Mouse (Mus musculus) left cerebral cortex, postnatal 36 days (tissue): ENCODE results near the gene Eefsec. TPM values are rescaled to one million over a fixed set of nuclear protein-coding genes. Genes with fewer than 3 reads are reported as not detected.
A peak's percentile ranks its signal among the peaks of the same experiment; 100 is the strongest.

Source experiments
- DNase-seq, 2 experiments: peaks; one replicate each; pipeline ENCODE4 v3.0.0; 2021 to 2022; ENCODE audit warnings: low spot score in 2 of 2, mixed read lengths in 1 of 2
- intact Hi-C: fragments of 180-260 bp; cut with DNase I; formaldehyde crosslinking; loops from one replicate; pipeline ENCODE4 v1.15.1; 2025
- total RNA-seq, 2 experiments: library from RNA; stranded (reverse); gene quantifications; 2 replicates each; pipeline ENCODE4 v1.2.3; 2021

Gene Eefsec
- total RNA-seq, result 10 to 100 TPM; 20.8 to 22.2 TPM

DNA sequence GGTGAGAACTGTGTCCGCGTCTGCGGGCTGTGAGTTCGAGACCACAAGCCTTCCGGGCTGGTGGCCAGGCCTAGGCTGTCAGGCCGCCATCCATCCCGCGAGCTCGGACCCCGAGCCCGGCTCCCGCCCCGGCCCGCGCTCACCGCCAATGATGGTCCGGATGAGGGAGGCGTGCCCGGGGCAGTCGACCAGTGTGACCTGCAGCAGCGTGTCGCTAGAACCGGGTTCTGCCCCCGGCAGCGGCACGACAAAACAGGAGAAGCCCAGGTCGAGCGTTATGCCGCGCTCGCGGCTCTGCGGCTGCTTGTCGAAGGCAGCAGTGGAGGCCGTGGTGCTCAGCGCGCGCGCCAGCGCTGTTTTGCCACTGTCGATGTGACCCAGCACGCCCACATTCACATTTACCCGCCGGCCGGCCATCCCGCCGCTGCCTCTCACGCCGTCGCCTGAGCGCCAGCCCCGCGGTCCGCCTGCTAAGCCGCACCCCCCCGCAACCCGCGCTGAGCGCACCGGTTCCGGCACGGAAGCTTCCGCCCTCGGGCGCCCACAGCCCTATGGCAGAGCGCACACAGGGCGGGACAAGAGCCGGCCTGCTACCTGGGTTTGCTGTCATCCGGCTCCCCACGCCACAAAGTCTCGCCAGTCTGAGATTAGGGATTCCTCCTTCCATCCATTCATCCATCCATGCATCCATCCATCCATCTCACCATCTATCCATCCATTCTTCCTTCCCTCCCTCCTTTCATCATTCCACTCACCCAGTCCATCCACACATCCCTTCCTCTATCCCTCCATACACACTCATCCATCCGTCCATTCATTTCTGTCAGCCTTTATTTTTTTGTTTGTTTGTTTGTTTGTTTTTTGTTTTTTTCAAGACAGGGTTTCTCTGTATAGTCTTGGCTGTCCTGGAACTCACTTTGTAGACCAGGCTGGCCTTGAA lies at the start of gene Eefsec:
TSS of gene Eefsec (minus strand) at position 477 of the 940 bp plus-strand sequence.
- intact Hi-C loops, result loop anchor here (1.0 kb wide), 1 partner anchor 19 kb away; the partner anchor contains the start of gene Ruvbl1

DNA sequence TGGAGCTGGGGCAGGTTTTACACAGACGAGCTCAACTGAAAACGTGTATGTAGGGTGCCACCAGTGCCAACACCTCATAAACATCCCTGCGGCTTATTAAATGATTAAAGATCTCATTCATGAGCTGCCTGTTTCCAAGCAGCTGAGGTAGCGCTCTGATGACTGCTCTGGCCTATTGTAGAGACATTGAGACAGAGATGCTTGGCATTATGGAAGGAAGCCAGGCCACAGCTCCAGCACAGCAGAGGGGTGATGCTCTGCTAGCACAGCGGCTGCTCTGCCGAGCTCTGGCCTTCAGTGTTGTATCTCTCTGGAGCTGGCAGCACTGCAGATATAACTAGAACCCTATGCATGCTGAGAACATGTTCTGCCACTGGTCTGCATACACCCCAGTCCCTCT lies 47.4 kb upstream of the Eefsec start:
- intact Hi-C loops, result no loop called here
- DNase-seq, result no peak

More for the DNA sequence above, at the start of gene Eefsec:
- peak; percentile 82 to 84 for DNase-seq

DNA sequence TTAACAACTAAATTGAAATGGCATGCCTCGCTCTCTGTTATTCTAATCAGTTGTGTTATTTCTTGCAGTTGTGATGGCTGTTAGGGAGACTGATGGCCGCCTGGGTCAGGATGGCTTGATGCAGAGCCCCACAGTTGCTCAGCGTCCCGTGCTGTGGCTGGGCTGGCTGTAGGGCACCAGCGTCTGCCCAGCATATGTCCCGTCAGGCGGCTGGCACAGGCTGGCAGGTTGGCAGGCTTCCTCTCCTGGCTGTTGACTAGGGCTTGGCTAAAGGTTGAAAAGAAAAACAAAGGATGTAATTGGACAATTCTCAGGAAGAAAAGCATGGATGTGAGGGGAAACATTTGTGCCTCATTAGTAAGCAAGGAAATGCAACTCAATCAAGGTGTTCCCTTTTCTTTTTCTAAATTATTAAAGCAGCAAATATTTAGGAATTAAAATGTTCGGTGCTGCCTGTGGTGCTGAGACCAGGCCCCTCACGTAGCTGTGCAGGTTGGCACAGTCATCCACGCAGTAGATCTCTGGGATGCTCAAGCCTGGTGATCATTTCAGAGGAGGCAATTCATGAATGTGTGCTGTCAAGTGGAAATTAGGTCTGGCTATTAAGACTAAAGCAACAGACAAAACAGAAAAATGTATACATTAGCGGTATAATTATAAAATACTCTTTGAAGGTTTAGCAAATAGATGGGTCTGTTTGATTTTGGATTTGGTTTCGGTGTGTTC lies 44.5 kb upstream of the Eefsec start:
- intact Hi-C loops, result no loop called here
- DNase-seq, result no peak

DNA sequence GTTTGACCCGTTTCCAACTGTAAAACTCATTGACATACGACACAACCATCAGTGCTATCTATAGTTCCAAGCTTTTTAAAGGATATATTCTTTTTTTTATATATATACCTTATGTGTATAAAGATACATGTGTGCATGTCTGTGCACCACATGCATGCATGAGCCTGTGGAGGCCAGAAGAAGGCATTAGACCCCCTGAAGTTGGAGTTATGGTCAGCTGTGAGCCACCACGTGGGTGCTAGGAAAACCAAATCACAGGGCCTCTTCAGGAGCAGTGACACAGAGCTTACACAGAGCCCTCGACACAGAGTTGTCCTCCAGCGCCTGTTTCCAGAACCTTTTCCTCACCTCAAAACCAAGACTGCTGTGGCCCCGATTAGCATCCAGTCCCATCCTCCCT lies 43.5 kb upstream of the Eefsec start:
- DNase-seq, result no peak
- intact Hi-C loops, result loop anchor here (5.0 kb wide), 1 partner anchor 303 kb away; no protein-coding TSS in a partner anchor

DNA sequence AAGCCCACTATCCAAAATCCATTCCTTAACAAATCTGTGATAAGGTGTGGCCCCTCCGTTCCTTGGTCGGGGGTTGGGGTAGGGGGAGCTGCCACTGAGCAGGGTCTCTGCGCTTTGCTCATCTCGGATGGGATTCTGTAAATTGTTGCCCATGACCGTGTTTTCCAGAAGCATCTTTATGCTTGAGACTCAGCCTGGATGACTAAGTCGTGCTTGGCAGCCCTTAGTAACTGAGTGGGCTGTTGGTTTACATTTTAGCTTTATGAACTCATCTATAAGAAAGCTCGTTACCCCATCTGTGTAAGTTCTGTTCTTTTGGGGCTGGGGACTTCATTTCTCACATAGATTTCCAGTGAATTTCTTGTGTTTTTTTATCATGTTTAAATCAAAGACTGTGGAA lies 42.7 kb upstream of the Eefsec start:
- DNase-seq, result peak; percentile 25 to 28
- intact Hi-C loops, result loop anchor here (5.0 kb wide), 1 partner anchor 302 kb away; no protein-coding TSS in a partner anchor

DNA sequence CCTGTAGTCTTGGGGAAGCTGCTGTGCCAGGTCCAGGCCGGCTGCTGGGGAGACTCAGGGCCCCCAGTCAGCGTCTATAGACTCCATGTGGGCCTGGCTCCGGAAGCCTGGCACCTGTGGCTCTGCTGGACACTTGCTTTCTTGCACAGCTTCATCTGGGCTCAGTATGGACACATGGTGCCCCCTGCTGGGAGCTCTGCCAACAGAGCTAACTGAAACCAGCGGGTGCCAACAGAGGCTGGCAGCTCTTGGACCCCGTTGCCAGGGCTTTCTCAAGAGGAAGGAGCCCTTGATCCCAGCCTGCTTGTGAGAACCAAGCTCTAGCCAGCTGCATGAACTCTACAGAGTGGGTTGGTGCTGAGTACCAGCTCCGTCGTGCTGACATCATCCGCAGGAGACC lies 40.6 kb upstream of the Eefsec start:
- DNase-seq, result peak; percentile 46 to 49
- intact Hi-C loops, result loop anchor here (5.0 kb wide), 1 partner anchor 300 kb away; no protein-coding TSS in a partner anchor

DNA sequence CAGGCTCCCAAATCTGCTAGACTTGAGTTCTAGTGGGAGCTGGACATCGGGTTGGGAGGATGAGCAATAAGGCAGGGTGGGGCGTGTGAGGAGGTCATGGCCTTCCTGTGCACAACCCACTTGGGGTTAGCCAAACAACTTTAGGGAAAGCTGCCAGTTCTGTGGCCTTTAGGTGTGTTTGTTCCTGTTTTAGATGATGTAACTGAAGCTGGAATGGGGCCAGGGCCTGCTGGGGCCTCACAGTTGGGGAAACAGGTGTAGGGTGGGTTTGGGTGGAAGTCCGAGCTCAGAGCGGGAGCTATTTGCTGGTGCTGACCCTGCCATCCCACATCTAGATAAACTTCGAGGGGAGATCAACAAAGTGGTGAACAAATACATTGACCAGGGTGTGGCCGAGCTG lies 39.0 kb upstream of the Eefsec start:
- intact Hi-C loops, result loop anchor here (5.0 kb wide), 1 partner anchor 298 kb away; no protein-coding TSS in a partner anchor
- DNase-seq, result no peak

DNA sequence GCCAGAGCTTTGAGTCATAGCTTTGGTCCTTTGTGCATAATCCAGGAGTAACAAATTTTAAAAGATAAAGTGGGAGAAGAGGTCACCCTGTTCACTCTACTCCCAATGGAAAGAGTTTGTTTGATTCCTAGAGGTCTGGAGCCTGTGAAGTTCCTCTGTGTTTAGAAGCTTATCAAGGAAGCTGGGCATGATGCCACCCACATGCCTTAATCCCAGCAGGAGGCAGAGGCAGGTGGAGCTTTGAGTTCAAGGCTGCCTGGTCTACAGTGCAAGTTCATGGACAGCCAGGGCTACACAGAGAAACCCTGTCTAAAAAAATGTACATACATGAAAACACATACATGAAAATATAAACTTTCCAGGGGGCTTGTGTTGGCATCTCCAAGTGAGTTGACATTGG lies 37.6 kb upstream of the Eefsec start:
- intact Hi-C loops, result no loop called here
- no peak for DNase-seq

DNA sequence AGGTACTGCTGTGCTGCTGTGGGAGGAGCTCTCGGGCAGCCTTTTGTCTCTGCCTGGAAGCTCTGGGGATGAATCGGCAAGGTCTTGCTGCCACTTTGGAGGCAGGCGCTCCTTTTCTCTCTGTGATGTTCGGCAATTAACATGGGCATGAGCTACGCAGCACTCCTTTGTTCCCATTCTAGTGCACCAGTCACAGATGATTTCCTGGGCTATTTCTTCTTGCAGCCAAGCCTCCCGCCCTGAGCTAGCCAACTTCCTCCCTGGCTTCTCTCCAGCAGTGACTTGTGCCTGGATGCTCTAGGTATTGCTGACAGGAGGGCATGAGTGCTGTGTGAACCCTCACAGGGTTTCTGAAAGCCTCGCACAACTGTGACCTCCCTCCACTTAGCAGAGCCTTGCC lies 36.8 kb upstream of the Eefsec start:
- no peak for DNase-seq
- intact Hi-C loops, result no loop called here

DNA sequence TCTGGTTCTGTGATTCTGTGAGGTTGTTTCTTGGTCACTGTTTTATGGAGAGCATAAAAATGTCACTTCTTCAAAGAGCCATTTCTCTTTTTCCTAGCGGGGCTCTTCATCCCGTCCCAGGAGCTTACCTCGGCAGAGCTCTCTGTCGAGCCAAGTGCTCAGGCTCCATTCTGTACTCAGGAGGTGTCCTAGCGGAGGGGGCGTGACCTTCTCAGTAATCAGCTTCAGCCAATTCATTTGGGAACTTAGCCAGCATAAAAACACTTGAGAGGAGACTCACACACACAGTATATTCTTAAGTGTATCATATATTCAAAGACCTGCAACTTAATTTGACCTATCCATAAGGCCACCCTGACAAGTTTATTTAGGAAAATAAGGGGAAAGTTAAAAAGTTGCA lies 34.1 kb upstream of the Eefsec start:
- intact Hi-C loops, result no loop called here
- no peak for DNase-seq

DNA sequence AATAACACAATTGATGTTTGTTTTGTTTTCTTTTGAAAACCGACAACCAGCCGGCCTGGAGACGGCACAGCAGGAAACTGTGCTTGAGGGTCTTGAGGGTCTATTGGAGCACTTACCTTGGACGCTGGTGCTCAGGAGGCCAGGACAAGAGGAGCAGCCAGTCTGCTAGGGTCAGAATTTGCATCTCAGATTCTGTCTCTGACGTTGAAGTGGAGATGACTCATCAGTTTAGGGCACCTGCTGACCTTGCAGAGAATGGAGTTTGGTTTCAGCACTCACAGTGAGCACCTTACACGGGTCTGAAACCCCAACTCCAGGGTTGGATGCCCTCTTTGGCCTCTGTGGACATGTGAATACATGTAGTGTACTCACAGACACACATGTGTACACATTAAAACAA lies 23.5 kb upstream of the Eefsec start:
- intact Hi-C loops, result no loop called here
- no peak for DNase-seq

DNA sequence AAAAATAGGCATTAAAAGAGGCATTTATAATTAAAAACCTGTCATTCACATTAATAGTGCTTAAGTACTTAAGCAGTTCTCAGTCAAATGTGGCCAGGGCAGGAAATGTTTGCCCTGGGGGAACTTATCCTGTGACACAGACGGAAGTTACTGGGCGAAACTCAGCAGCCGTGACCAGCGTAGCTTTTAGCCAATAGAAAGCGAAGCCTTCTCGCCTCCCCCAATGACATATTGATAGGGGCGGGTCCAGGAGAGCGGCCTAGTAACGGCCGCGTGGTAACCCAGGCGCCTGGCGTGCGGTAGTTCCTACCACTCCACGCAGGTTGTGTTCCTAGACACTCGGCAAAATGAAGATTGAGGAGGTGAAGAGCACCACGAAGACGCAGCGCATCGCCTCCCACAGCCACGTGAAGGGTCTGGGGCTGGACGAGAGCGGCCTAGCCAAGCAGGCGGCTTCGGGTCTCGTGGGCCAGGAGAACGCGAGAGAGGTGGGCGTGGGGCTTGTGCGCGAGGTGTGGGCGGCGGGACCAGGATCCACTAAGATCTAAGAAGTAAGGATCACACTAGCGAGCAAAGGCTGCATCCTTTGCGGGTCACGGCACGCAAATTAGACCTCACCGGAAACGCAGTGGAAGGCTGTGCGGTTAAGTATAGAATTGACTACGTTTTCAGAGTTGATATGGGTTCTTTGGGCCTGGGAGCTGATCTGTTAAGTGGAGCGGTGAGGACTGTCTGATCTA lies 19.0 kb upstream of the Eefsec start, which contains the start of gene Ruvbl1:
TSS of gene Ruvbl1 (plus strand) at position 229 of the 740 bp plus-strand sequence.
- intact Hi-C loops, result loop anchor here (1.0 kb wide), 1 partner anchor 19 kb away; the partner anchor contains the start of gene Eefsec

DNA sequence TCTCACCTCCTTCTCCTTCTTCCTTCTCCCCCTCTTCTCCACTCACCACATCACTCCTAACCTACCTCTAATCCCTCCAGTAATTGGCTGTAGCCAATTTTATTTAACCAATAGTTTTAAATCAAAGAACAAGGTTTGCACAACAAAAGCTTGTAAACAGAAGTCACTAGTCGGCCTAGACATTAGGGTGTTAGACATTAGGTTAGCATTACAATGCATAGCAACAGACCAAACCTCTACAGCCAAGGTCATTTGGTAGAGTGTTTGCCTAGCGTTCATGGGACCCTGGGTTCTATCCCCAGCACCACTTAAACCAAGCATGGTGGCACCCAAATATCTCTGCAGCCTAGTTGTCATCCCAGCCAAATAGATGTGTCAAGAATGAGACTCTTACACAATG lies 8.2 kb upstream of the Eefsec start:
- intact Hi-C loops, result no loop called here
- DNase-seq, result no peak

More for the DNA sequence above, 19.0 kb upstream of the Eefsec start, which contains the start of gene Ruvbl1:
- DNase-seq, result peak; percentile 90

DNA sequence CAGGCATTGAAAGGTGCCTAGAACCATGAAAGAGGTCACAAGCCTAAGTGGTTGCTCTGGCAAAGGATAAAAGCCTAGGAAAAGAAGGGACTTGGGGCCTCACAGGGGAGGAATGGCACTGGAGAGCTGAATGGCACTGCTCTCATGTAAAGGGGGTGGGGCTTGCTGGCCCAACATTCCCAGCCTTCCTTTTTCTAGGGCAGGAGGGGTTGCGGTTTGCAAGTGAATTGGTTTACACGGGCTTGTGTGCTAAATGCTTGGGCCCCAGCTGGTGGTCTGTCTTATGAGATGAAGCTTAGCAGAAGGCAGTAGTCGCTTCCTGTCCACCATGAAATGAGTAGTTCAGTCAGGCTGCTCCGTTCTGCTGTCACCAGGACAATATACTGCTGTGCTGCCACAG lies 1.1 kb upstream of the Eefsec start:
- DNase-seq, result no peak
- intact Hi-C loops, result no loop called here

DNA sequence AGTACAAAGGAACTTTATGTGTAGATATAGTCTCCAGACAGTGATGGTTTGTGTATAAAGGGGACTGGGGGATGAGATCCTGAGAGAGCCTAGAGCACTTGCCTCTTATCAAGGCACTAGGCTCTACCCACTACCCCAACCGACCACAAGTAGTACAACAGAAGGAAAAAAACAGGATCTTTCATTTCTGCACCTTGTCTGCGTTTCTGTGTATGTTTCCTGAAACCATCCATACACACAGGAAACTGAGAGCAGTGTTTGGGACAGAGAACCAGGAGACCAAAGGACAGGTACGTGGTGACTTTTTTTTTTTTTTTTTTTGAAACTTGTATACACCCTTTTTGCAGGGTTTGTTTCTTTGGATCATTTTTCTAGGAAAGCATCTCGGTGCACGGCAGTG lies 678 bp downstream of the Eefsec start:
- DNase-seq, result no peak
- intact Hi-C loops, result loop anchor here (1.0 kb wide), 1 partner anchor 20 kb away; the partner anchor contains the start of gene Ruvbl1

DNA sequence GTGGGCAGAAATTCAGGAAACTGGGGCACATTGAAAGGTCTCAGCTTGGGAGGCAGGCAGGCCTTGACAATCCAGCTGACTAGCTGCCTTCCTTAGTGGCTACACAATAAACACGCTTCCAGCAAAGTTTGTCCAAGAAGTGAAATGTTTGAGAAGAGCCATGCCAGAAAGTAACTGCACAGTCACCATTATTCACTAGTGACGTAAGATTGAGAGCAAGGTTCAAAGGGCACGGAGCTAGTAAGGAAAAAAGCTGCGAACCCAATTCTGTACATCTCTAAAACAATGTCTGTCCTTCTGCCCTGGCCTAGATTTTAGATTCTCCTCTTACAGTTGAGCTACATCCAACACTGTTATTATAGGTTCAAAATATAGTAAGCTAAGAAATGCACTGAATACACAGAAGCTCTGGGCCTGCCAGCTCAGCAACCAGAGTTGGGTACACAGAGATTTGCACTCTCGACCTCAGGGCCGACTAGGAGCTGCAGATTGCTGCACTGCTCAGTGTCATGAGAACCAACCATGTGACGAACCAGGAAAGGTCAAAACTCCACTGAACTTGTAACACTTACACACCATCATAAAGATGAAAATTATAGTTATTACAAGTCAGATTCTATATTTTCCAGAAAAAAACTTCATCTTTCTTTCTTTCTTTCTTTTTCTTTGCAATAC lies 2.1 kb downstream of the Eefsec start:
- DNase-seq, result no peak
- intact Hi-C loops, result no loop called here

DNA sequence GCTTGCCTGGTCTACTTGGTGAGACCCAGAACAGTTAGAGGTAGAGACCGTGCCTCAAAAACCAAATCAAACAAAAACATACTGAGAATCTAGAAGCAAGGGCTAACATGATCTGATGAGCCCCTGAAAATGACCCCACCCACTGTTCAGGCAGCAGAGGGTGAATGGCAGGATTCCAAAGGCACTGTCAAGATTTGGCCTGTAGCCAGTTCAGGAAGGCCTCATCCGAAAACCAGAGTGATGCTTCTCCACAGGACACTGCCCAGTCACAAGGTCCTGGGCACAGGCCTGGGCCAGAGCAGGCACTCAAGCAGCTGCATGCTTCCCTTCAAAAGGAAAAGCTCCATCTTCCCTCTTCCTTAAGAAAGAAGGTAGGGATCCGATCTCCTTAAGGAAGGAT lies 2.9 kb downstream of the Eefsec start:
- no peak for DNase-seq
- intact Hi-C loops, result no loop called here

DNA sequence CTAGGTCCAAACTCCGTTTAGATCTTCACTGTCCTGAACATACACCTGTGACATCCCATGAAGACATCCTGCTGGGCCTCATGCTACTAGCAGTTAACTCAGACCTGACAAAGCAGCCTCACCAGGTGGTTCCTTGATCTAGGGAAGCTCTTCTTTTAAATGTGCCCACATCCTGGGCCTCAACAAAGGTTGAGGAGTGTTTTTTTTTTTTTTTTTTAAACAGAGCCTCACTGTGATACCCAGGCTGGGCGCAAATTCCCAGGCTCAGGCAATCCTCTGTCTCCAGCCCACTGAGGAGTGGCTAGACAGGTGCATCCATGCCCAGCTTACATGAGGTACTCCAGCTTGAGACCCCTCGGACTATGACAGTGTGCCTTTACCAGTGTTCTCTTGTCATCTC lies 3.8 kb downstream of the Eefsec start:
- no peak for DNase-seq
- intact Hi-C loops, result no loop called here

DNA sequence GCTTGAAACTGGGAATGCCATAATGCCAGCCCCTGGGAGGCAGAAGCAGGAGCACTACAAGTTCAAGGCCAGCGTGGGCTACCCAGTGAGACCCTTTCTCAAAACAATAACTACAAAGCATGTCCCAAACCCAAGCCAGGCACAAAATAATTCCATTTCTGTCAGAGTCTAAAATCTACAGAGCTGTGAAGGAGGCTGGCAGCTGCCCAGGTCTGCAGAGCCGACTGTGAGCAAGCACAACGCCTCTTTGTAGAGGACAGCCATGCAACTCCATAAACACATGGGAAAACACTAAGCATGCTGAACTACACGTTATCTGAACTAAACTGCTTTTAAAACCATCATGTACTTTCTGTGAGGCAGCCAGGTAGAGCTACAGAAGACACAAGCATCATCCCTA lies 7.3 kb downstream of the Eefsec start:
- peak; percentile 40 to 55 for DNase-seq
- intact Hi-C loops, result no loop called here
